Comparison of ENCODE assay signal across 25 mouse cellular contexts in the genomic region with DNA sequence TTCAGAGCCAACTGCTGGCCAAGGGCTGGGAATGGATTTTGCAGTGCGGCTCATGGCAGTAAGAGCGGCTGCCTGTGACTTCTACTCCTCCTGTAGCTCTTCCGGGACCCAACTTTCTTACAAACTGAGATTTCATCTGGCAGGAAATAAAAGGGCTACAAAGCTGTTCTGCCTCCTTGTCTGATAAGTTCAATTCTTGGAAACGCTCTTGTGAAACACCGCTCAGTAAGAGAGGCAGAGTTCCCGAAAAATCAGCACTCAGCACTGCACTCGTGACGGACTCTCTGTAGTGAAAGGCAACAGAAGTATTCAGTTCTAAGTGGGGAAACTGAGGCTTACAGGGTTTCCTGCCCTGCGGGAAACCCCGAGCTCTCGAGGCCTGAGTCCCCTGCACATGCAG. TPM values are rescaled to one million over a fixed set of nuclear protein-coding genes. Genes with fewer than 3 reads are reported as not detected.
A peak's percentile ranks its signal among the peaks of the same experiment; 100 is the strongest.
DNase-seq lines count a peak whose midpoint lies in the region; ATAC-seq and TF ChIP-seq lines count a peak whose summit lies in the region.
"Had no signal": no experiment of that assay in that cellular context is flagged by ENCODE, and none has a peak within 500 bp of the region (broad histone marks: within the 10 kb centered on the region; RNA-seq: fewer than 3 reads in every experiment).

No protein-coding gene starts in this region.

- ATAC-seq in heart, embryonic 12.5 days (ENCODE audit: insufficient number of reproducible peaks, low FRiP score), result no peak
- ATAC-seq in lung, embryonic 16.5 days (ENCODE audit: low read depth), result peak; percentile 36; the same call in 1 of the 2 replicates
- ATAC-seq: forebrain, embryonic 16.5 days; intestine, embryonic 16.5 days; midbrain, embryonic 15.5 days had no signal

- H3K9ac ChIP-seq in heart, embryonic 12.5 days, result no peak overlapping the region
- H3K9ac ChIP-seq in liver, adult 2 months (ENCODE audit: low read depth, low read length), result no peak overlapping the region
- H3K9ac ChIP-seq in lung, embryonic 16.5 days (ENCODE audit: low read length), result no peak overlapping the region
- H3K9ac ChIP-seq: heart, embryonic 13.5 days; hindbrain, embryonic 15.5 days; limb, embryonic 13.5 days; liver, embryonic 14.5 days; midbrain, embryonic 15.5 days; neural tube, embryonic 12.5 days had no signal

- WGBS in heart, embryonic 12.5 days, result 62% methylated on average over 11 of the region's 11 CpGs
- WGBS in liver, adult 2 months, result 59% methylated on average over 11 of the region's 11 CpGs
- 43% methylated on average over 11 of the region's 11 CpGs for WGBS in lung, embryonic 16.5 days

- TF ChIP-seq CTCF in liver, adult 2 months (IDR thresholded peaks at IDR 0.05; ENCODE audit: low read depth, low read length), result no peak

- no peak overlapping the region for H3K4me2 ChIP-seq in heart, embryonic 12.5 days
- H3K4me2 ChIP-seq in lung, embryonic 16.5 days (ENCODE audit: low read depth, low read length), result peak overlapping the region; percentile 17; the same call in 1 of the 2 replicates
- H3K4me2 ChIP-seq: heart, embryonic 13.5 days; hindbrain, embryonic 15.5 days; limb, embryonic 13.5 days; midbrain, embryonic 15.5 days; neural tube, embryonic 12.5 days had no signal

- H3K4me1 ChIP-seq in heart, embryonic 12.5 days (replicated peaks), result peaks cover 6% of the 10 kb centered on the region
- H3K4me1 ChIP-seq in liver, adult 2 months (ENCODE audit: control insufficient read depth, insufficient read depth, low read length), result 0 out of 2 replicates have a peak, but pooled peaks cover 1% of the 10 kb centered on the region
- peaks cover 10% of the 10 kb centered on the region for H3K4me1 ChIP-seq in lung, embryonic 16.5 days (replicated peaks; ENCODE audit: control insufficient read depth, insufficient read depth, low read length)
- H3K4me1 ChIP-seq: hindbrain, embryonic 15.5 days; midbrain, embryonic 15.5 days; neural tube, embryonic 12.5 days had no signal

- H3K36me3 ChIP-seq in heart, embryonic 12.5 days, result no peaks in the 10 kb centered on the region
- H3K36me3 ChIP-seq in liver, adult 2 months (ENCODE audit: control insufficient read depth, insufficient read depth, low read length), result no peaks in the 10 kb centered on the region
- H3K36me3 ChIP-seq in lung, embryonic 16.5 days (ENCODE audit: control insufficient read depth, insufficient read depth, low read length), result no peaks in the 10 kb centered on the region
- H3K36me3 ChIP-seq: forebrain, embryonic 10.5 days; heart, embryonic 13.5 days; hindbrain, embryonic 15.5 days; limb, embryonic 13.5 days; midbrain, embryonic 15.5 days; neural tube, embryonic 12.5 days had no signal

- no peaks in the 10 kb centered on the region for H3K9me3 ChIP-seq in heart, embryonic 12.5 days (replicated peaks)
- no peaks in the 10 kb centered on the region for H3K9me3 ChIP-seq in lung, embryonic 16.5 days (ENCODE audit: control insufficient read depth, low read length)
- H3K9me3 ChIP-seq: forebrain, embryonic 10.5 days; heart, embryonic 13.5 days; hindbrain, embryonic 15.5 days; limb, embryonic 13.5 days; midbrain, embryonic 15.5 days; neural tube, embryonic 12.5 days had no signal

- peak; percentile 90 for DNase-seq in heart, adult 11 months
- peak; percentile 42 for DNase-seq in liver, adult 2 months (ENCODE audit: extremely low read depth, low read depth, low spot score)
- no peak for DNase-seq in liver
- DNase-seq in yolk sac, embryonic 10.5 days (ENCODE audit: low spot score), result peak; percentile 32
- no peak for DNase-seq in frontal cortex, adult 2 months (ENCODE audit: extremely low spot score in 1 of 2, low spot score in 1 of 2)
- DNase-seq: adrenal gland, postnatal 25 days; cerebellum, adult 8-10 months; gastrocnemius, postnatal 36 days; kidney, adult 9 months; kidney, postnatal 14 days; right cerebral cortex, postnatal 14 days; spleen, adult 18-20 months; thymus, postnatal 25 days had no signal

- H3K79me2 ChIP-seq in liver, adult 2 months (ENCODE audit: control insufficient read depth, insufficient read depth, low read length), result no peaks in the 10 kb centered on the region

- H3K27me3 ChIP-seq in heart, embryonic 12.5 days (replicated peaks), result no peaks in the 10 kb centered on the region
- H3K27me3 ChIP-seq in liver, adult 2 months (ENCODE audit: control insufficient read depth, insufficient read depth, low read length), result no peaks in the 10 kb centered on the region
- no peaks in the 10 kb centered on the region for H3K27me3 ChIP-seq in lung, embryonic 16.5 days (ENCODE audit: control insufficient read depth, insufficient read depth, low read depth, low read length)
- H3K27me3 ChIP-seq: heart, embryonic 13.5 days; hindbrain, embryonic 15.5 days; limb, embryonic 13.5 days; midbrain, embryonic 15.5 days; neural tube, embryonic 12.5 days had no signal

- H3K27ac ChIP-seq in heart, embryonic 12.5 days (ENCODE audit: poor library complexity, severe bottlenecking), result no peak overlapping the region
- no peak overlapping the region for H3K27ac ChIP-seq in liver, adult 2 months (replicated peaks; ENCODE audit: insufficient read depth, low read depth, low read length)
- peak overlapping the region; percentile 31; the same call in 1 of the 2 replicates for H3K27ac ChIP-seq in lung, embryonic 16.5 days (ENCODE audit: low read length)
- H3K27ac ChIP-seq: forebrain, embryonic 10.5 days; heart, embryonic 13.5 days; hindbrain, embryonic 15.5 days; limb, embryonic 13.5 days; liver, embryonic 14.5 days; macrophage; midbrain, embryonic 15.5 days; neural tube, embryonic 12.5 days had no signal

- no peak overlapping the region for H3K4me3 ChIP-seq in heart, embryonic 12.5 days
- H3K4me3 ChIP-seq in liver, adult 2 months (ENCODE audit: insufficient read depth, low read depth, low read length), result no peak overlapping the region
- H3K4me3 ChIP-seq in lung, embryonic 16.5 days (ENCODE audit: low read length), result no peak overlapping the region
- H3K4me3 ChIP-seq: forebrain, embryonic 10.5 days; heart, embryonic 13.5 days; hindbrain, embryonic 15.5 days; limb, embryonic 13.5 days; midbrain, embryonic 15.5 days; neural tube, embryonic 12.5 days had no signal

- TF ChIP-seq POLR2A in liver, adult 2 months (IDR thresholded peaks at IDR 0.05; ENCODE audit: extremely low read depth, insufficient read depth, low read length), result no peak

RNA-seq across cellular contexts. Expression of gene Ror1, which starts 53.6 kb away (rescaled TPM):
- 13.9 and 15.0 TPM in 2 replicates for polyA plus RNA-seq in heart, embryonic 12.5 days (2016; fragmentation: Nextera tagmentation; extraction: Ambion mirVana)
- total RNA-seq in liver, adult 2 months (2014; rRNA removed), result 1.4 and 1.7 TPM in 2 replicates
- 0.56 and 0.60 TPM in 2 replicates for polyA plus RNA-seq in liver, adult 2 months (2012; rRNA removed)
- 11.7 and 13.0 TPM in 2 replicates for polyA plus RNA-seq in lung, embryonic 16.5 days (2015; fragmentation: Nextera tagmentation; extraction: Ambion mirVana)
- 0.78 and 0.98 TPM in 2 replicates for polyA plus RNA-seq in frontal cortex, adult 2 months (2012; rRNA removed)
- polyA plus RNA-seq: macrophage had no signal

Comparison
In these comparisons a context has a peak if more than half of its experiments do, and no peak if none do; other contexts are left out.
1. DNase-seq: peak in heart, adult 11 months (single experiment), liver, adult 2 months (single experiment) and yolk sac, embryonic 10.5 days (single experiment); none in liver (single experiment) and frontal cortex, adult 2 months (0 of 2).